Mouse (Mus musculus): ENCODE measurements around the gene Dnah8.

Gene Dnah8

GRCm38 (mm10) chr17:30892730-30893129, 268.6 kb downstream of the Dnah8 start:
- no peak for DNase-seq

- no peak for DNase-seq
Observed at GRCm38 (mm10) chr17:30897075-30897474, 272.9 kb downstream of the Dnah8 start.

GRCm38 (mm10) chr17:30901627-30902026, 277.5 kb downstream of the Dnah8 start, which contains the start of gene Glp1r:
TSS of gene Glp1r (plus strand) at chr17:30901817.
- DNase-seq: no peak

GRCm38 (mm10) chr17:30904096-30904495, 279.9 kb downstream of the Dnah8 start:
- no peak for DNase-seq

- DNase-seq: no peak
Observed at GRCm38 (mm10) chr17:30907577-30907976, 283.4 kb downstream of the Dnah8 start.

GRCm38 (mm10) chr17:30910866-30911731, 286.9 kb downstream of the Dnah8 start:
- no peak for DNase-seq

GRCm38 (mm10) chr17:30911732-30912088, 287.6 kb downstream of the Dnah8 start:
- no peak for DNase-seq

- DNase-seq: no peak
Observed at GRCm38 (mm10) chr17:30912536-30912935, 288.4 kb downstream of the Dnah8 start.

- no peak for DNase-seq
Observed at GRCm38 (mm10) chr17:30914264-30914663, 290.1 kb downstream of the Dnah8 start.

GRCm38 (mm10) chr17:30923566-30923965, 299.4 kb downstream of the Dnah8 start:
- no peak for DNase-seq
